Mouse (Mus musculus): ENCODE data around the gene Defb18.
"Not testable (repeated sequence)": the region's sequence is repeated elsewhere in the genome, so short reads cannot be mapped to it uniquely, and the experiment has no call there.

Defb18 gene

GRCm38 (mm10) chr1:18237343-18237742 lies at the start of gene Defb18:
TSS of gene Defb18 (minus strand) at chr1:18237443.
- no peak for DNase-seq

GRCm38 (mm10) chr1:18271095-18271494 lies 33.9 kb upstream of the Defb18 start:
- no peak for DNase-seq

- DNase-seq = no peak
These were observed 31.6 kb upstream of the Defb18 start for GRCm38 (mm10) chr1:18268845-18269244.

- no peak for DNase-seq
These were observed 27.8 kb upstream of the Defb18 start, which contains the start of gene Defb41 for GRCm38 (mm10) chr1:18265038-18265437. TSS of gene Defb41 (minus strand) at chr1:18265138.

- not testable (repeated sequence) for DNase-seq
These were observed 8.7 kb upstream of the Defb18 start for GRCm38 (mm10) chr1:18245801-18246580.

- no peak for DNase-seq
These were observed 13.8 kb downstream of the Defb18 start for GRCm38 (mm10) chr1:18223385-18223945.

- no peak for DNase-seq
These were observed 45.5 kb downstream of the Defb18 start for GRCm38 (mm10) chr1:18191719-18192118.

- DNase-seq = no peak
These were observed 46.2 kb downstream of the Defb18 start for GRCm38 (mm10) chr1:18190714-18191712.

All from kidney, adult 11 months (tissue).